Mouse (Mus musculus) liver, embryonic 14.5 days (tissue): ENCODE measurements around the gene Shroom3. TPM values are rescaled to one million over a fixed set of nuclear protein-coding genes. Genes with fewer than 3 reads are reported as not detected.

Source experiments
- ATAC-seq: fragments of 200-750 bp; cut with Nextera tagmentation; 2 replicates; pipeline ENCODE4 v1.8.0; 2017; ENCODE audit warnings: moderate number of reproducible peaks, mild to moderate bottlenecking, moderate library complexity; ENCODE audit not compliant: insufficient read depth
- DNase-seq, 3 experiments: peaks; one replicate each; pipeline ENCODE4 v3.0.0-alpha.2; 2012 to 2013; ENCODE audit warnings: low read depth in 3 of 3, low spot score in 3 of 3
- H3K27ac ChIP-seq: fragments of 300-500 bp; sonication (generic); 2 replicates; pipeline ENCODE4 v1.5.1; 2014; ENCODE audit warnings: moderate library complexity, mild to moderate bottlenecking, control low read depth, inconsistent platforms
- H3K27me3 ChIP-seq: fragments of 300-500 bp; sonication (generic); 2 replicates; pipeline ENCODE4 v1.6.1; 2014; ENCODE audit warnings: mild to moderate bottlenecking, low read length, moderate library complexity; ENCODE audit not compliant: control insufficient read depth, insufficient read depth
- H3K36me3 ChIP-seq: fragments of 300-500 bp; sonication (generic); replicated peaks from 2 replicates; pipeline ENCODE4 v1.6.1; 2014; ENCODE audit warnings: low read depth; ENCODE audit not compliant: control insufficient read depth, insufficient read depth
- H3K4me1 ChIP-seq, 2 experiments: fragments of 200-500 bp in 1 of 2; fragments of 300-500 bp in 1 of 2; sonication (generic) in 1 of 2; replicated peaks; 2 replicates each; pipeline ENCODE4 v1.6.1; 2012 to 2014; ENCODE audit warnings: antibody characterized with exemption in 1 of 2, inconsistent platforms in 1 of 2, low read length in 1 of 2; ENCODE audit not compliant: control insufficient read depth in 2 of 2, insufficient read depth in 2 of 2
- H3K4me2 ChIP-seq: fragments of 300-500 bp; sonication (generic); 2 replicates; pipeline ENCODE4 v1.6.1; 2014; ENCODE audit warnings: low read depth, mild to moderate bottlenecking, control low read depth, moderate library complexity
- H3K4me3 ChIP-seq, 2 experiments: fragments of 200-500 bp in 1 of 2; fragments of 300-500 bp in 1 of 2; sonication (generic) in 1 of 2; 2 replicates each; pipeline ENCODE4 v1.5.1; 2012 to 2014; ENCODE audit warnings: low read depth in 2 of 2, low read length in 2 of 2, mild to moderate bottlenecking in 2 of 2, control low read depth in 1 of 2, inconsistent platforms in 1 of 2, moderate library complexity in 1 of 2; ENCODE audit not compliant: insufficient read depth in 1 of 2
- H3K9ac ChIP-seq: fragments of 300-500 bp; sonication (generic); replicated peaks from 2 replicates; pipeline ENCODE4 v1.6.1; 2014; ENCODE audit warnings: mild to moderate bottlenecking, control low read depth, moderate library complexity
- H3K9me3 ChIP-seq: fragments of 300-500 bp; sonication (generic); 2 replicates; pipeline ENCODE4 v1.6.1; 2016; ENCODE audit warnings: low read length, mixed read lengths; ENCODE audit not compliant: control insufficient read depth
- CTCF ChIP-seq: IDR thresholded peaks from 2 replicates; pipeline ENCODE4 v1.5.1; 2016; ENCODE audit warnings: antibody characterized with exemption, low read depth, control low read depth
- EP300 ChIP-seq: IDR thresholded peaks from 2 replicates; pipeline ENCODE4 v1.6.1; 2016; ENCODE audit warnings: antibody characterized with exemption, low read depth
- WGBS: fragments of 180-500 bp; shearing (Covaris S2); extraction: QIAGEN DNeasy Blood & Tissue Kit; methylation state at CpG from one replicate; pipeline ENCODE4 v1.1.7; 2014; ENCODE audit not compliant: insufficient replicate concordance; 5-methylcytosine and 5-hydroxymethylcytosine counted together
- polyA plus RNA-seq, 2 experiments: library from polyadenylated mRNA; depleted of rRNA in 1 of 2; stranded (reverse) in 1 of 2; unstranded in 1 of 2; fragments of >200 nt; fragmentation: Nextera tagmentation in 1 of 2; extraction: Ambion mirVana in 1 of 2; gene quantifications; 2 replicates each; pipeline versions ENCODE4 v1.2.1 to v1.2.3; 2012 to 2014

The Shroom3 gene
- polyA plus RNA-seq, 2 experiments, result 0.11 to 0.30 TPM

- Histone ChIP-seq H3K36me3 (no peaks in the 10 kb centered on the region), H3K4me1 (no peaks in the 10 kb centered on the region), H3K4me2 (no peak overlapping the region), H3K4me3 (no peak overlapping the region), H3K27me3 (no peaks in the 10 kb centered on the region), H3K9me3 (no peaks in the 10 kb centered on the region), H3K27ac (no peak overlapping the region), H3K9ac (no peak overlapping the region)
- DNase-seq, result no peak
- WGBS, result 53% methylated on average over 3 of the region's 3 CpGs
- no peak for ATAC-seq
- no peak for TF ChIP-seq CTCF
- TF ChIP-seq EP300, result no peak
These were observed 138.1 kb downstream of the Shroom3 start for GRCm38 (mm10) chr5:92821370-92821769.

GRCm38 (mm10) chr5:92823495-92823894 lies 140.3 kb downstream of the Shroom3 start:
- Histone ChIP-seq H3K9ac (no peak overlapping the region), H3K4me3 (no peak overlapping the region), H3K27ac (no peak overlapping the region), H3K9me3 (no peaks in the 10 kb centered on the region), H3K4me2 (no peak overlapping the region), H3K36me3 (no peaks in the 10 kb centered on the region), H3K4me1 (no peaks in the 10 kb centered on the region), H3K27me3 (no peaks in the 10 kb centered on the region)
- ATAC-seq, result no peak
- no peak for TF ChIP-seq EP300
- 60% methylated on average over 7 of the region's 7 CpGs for WGBS
- no peak for DNase-seq

- H3K36me3 ChIP-seq, result no peaks in the 10 kb centered on the region
- TF ChIP-seq EP300 (no peak), CTCF (no peak)
- H3K27ac ChIP-seq, result no peak overlapping the region
- DNase-seq, result no peak
- WGBS, result 61% methylated on average over 10 of the region's 10 CpGs
- no peak overlapping the region for H3K4me2 ChIP-seq
- no peaks in the 10 kb centered on the region for H3K27me3 ChIP-seq
- H3K9me3 ChIP-seq, result no peaks in the 10 kb centered on the region
- no peak overlapping the region for H3K4me3 ChIP-seq
- ATAC-seq, result no peak
- no peak overlapping the region for H3K9ac ChIP-seq
- no peaks in the 10 kb centered on the region for H3K4me1 ChIP-seq
These were observed 141.2 kb downstream of the Shroom3 start for GRCm38 (mm10) chr5:92824304-92825009.

GRCm38 (mm10) chr5:92830391-92830790 lies 147.2 kb downstream of the Shroom3 start:
- 60% methylated on average over 1 of the region's 1 CpGs for WGBS
- no peak for DNase-seq
- no peaks in the 10 kb centered on the region for H3K36me3 ChIP-seq
- H3K4me3 ChIP-seq, result no peak overlapping the region
- no peaks in the 10 kb centered on the region for H3K27me3 ChIP-seq
- H3K4me2 ChIP-seq, result no peak overlapping the region
- no peak overlapping the region for H3K9ac ChIP-seq
- no peaks in the 10 kb centered on the region for H3K4me1 ChIP-seq
- no peak for ATAC-seq
- H3K9me3 ChIP-seq, result no peaks in the 10 kb centered on the region
- no peak overlapping the region for H3K27ac ChIP-seq
- TF ChIP-seq CTCF (no peak), EP300 (no peak)

- no peaks in the 10 kb centered on the region for H3K9me3 ChIP-seq
- whole genome bisulfite sequencing, result 58% methylated on average over 7 of the region's 7 CpGs
- no peaks in the 10 kb centered on the region for H3K27me3 ChIP-seq
- H3K4me2 ChIP-seq, result no peak overlapping the region
- no peaks in the 10 kb centered on the region for H3K4me1 ChIP-seq
- no peak overlapping the region for H3K9ac ChIP-seq
- TF ChIP-seq EP300 (no peak), CTCF (no peak)
- H3K36me3 ChIP-seq, result no peaks in the 10 kb centered on the region
- ATAC-seq (no peak), DNase-seq (no peak)
- H3K27ac ChIP-seq, result no peak overlapping the region
- H3K4me3 ChIP-seq, result no peak overlapping the region
These were observed 151.3 kb downstream of the Shroom3 start for GRCm38 (mm10) chr5:92834513-92834912.
